Mouse (Mus musculus) embryonic fibroblast, embryonic 13.5 days (primary cell): Measurements from ENCODE around the gene Bcor.

ENCODE experiments used
- CTCF ChIP-seq: IDR thresholded peaks from 2 replicates; pipeline ENCODE4 v1.5.1; 2011; ENCODE audit warnings: mild to moderate bottlenecking, control low read depth, low read length, moderate library complexity, borderline replicate concordance; ENCODE audit not compliant: insufficient read depth
- POLR2A ChIP-seq: IDR thresholded peaks from 2 replicates; pipeline ENCODE4 v1.6.1; 2011; ENCODE audit warnings: low read depth, mild to moderate bottlenecking, control low read depth, low read length, moderate library complexity

DNA sequence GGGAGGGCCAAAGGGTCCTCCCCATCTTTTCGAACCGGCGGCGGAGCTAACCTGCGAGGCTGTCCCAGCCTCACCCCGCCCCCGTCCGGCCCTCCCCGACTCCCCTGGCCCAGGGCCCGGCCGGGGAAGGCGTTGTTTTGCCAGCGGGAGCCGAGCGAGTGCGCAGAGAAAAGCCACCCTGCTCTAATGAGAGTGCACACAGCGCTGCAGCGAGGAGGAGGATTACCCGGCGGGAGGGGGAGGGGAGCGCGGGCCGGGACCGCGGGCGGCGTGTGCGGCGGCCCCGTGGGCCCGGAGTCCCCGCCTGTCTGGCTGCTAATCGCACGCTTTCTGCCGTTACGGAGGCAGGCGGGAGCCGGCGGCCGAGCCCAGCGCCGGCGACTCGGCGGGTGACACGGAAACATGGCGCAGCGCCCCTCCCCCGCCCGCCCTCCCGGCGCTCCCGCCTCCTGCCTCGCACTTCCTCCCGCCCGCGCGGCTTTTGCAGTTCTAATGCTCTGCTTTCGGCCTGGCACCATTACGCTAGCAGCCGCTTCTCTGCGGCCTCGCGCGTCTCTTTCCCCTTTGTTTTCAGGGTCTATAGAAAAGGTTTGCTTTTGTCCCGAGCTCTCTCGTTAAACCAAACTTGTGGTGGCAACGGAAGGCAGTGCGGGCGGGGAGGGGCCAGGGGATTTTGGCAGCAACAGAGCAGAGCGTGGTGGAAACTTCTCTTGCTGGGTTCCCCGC, 71.7 kb downstream of the Bcor start:
- no peak for TF ChIP-seq CTCF
- TF ChIP-seq POLR2A, result peak; percentile 15; the same call in 1 of the 2 replicates
